Mouse (Mus musculus) small intestine, adult 2 months (tissue): Measurements from ENCODE around the gene Trpm3. TPM values are rescaled to one million over a fixed set of nuclear protein-coding genes. Genes with fewer than 3 reads are reported as not detected.

Experiments used
- H3K27ac ChIP-seq: fragments of 200-500 bp; 2 replicates; pipeline ENCODE4 v1.5.1; 2012; ENCODE audit warnings: low read depth, low read length, control low read depth, inconsistent platforms; ENCODE audit not compliant: insufficient read depth
- H3K27me3 ChIP-seq: fragments of 200-500 bp; 2 replicates; pipeline ENCODE4 v1.6.1; 2012; ENCODE audit warnings: mild to moderate bottlenecking, moderate library complexity, low read length, inconsistent platforms; ENCODE audit not compliant: control insufficient read depth, insufficient read depth
- H3K36me3 ChIP-seq: fragments of 200-500 bp; 2 replicates; pipeline ENCODE4 v1.6.1; 2012; ENCODE audit warnings: mild to moderate bottlenecking, low read length, control low read depth, inconsistent platforms; ENCODE audit not compliant: control insufficient read depth, insufficient read depth
- H3K4me1 ChIP-seq: fragments of 200-500 bp; 2 replicates; pipeline ENCODE4 v1.6.1; 2012; ENCODE audit warnings: low read length, inconsistent platforms, mixed read lengths; ENCODE audit not compliant: control insufficient read depth, insufficient read depth, insufficient read length
- H3K4me3 ChIP-seq: fragments of 200-500 bp; 2 replicates; pipeline ENCODE4 v1.5.1; 2012; ENCODE audit warnings: low read depth, mild to moderate bottlenecking, control low read depth, inconsistent platforms, low read length, moderate library complexity
- CTCF ChIP-seq: fragments of 200-500 bp; IDR thresholded peaks from 2 replicates; pipeline ENCODE4 v1.5.1; 2012; ENCODE audit warnings: low read depth, mild to moderate bottlenecking, control low read depth, inconsistent platforms, low read length, moderate library complexity, mixed read lengths; ENCODE audit not compliant: insufficient replicate concordance, insufficient read length; ENCODE audit errors: extremely low read depth
- POLR2A ChIP-seq: fragments of 200-500 bp; IDR thresholded peaks from 2 replicates; pipeline ENCODE4 v1.6.1; 2012; ENCODE audit warnings: low read depth, mild to moderate bottlenecking, control low read depth, inconsistent platforms, low read length, moderate library complexity
- WGBS: fragments of 180-500 bp; shearing (Covaris S2); methylation state at CpG from one replicate; pipeline ENCODE4 v1.1.7; 2018; 5-methylcytosine and 5-hydroxymethylcytosine counted together
- polyA plus RNA-seq: library from polyadenylated mRNA; depleted of rRNA; stranded (reverse); fragments of >200 nt; gene quantifications from 2 replicates; pipeline ENCODE4 v1.2.3, GENCODE M21; 2012

Gene Trpm3
- polyA plus RNA-seq, 1 experiment = 0.09 TPM

DNA sequence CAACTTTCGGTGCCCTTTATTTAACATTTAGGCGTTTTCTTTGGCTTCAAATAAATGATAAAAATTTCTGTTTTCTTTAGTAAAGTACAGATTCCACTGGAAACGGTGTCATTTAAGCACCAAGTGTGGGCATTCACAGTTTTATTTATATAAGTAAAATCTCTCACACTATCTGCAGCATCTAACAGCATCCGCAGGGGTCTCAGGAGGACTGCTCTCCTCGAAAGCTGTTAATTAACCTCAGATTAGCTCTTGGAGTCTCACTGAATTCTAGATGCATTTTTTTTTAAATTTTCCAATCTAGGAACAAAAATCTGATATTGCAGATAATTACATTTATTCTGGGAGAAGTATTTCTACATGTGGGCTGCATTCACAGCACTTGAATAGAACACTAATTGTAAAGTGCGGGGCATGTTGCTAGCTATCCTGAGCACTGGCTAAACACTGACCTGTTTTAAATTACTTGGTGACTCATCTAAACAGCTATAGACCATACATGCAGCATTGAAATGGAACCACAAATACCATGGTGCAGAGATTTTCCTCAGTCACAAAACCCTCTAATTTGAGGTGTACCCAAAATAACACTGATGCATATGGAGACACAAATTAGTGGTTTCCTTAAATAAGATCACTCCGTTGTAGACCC lies 641.5 kb downstream of the Trpm3 start:
- 82% methylated on average over 7 of the region's 7 CpGs for WGBS
- Histone ChIP-seq H3K27me3 (no peaks in the 10 kb centered on the region), H3K27ac (no peak overlapping the region), H3K36me3 (no peaks in the 10 kb centered on the region), H3K4me3 (no peak overlapping the region), H3K4me1 (no peaks in the 10 kb centered on the region)
- TF ChIP-seq POLR2A = no peak
- TF ChIP-seq CTCF = no peak

DNA sequence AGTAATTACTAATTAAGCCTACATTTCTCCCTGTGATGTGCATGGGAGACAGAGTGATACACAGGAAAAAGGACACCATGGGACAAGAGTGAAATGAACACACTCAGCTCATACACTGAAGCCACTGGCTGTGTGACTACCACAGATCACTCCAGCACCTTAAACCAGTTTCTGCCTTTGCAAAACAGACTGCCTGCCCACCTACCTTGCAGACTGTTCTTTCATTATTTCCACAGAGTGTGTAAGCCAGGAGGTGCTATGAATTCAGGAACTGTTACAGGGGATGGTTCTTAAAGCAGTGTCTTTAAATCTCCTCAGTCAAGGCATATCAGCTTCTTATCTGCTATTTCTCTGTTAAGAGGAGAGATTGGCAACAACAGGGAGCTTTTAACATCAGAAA lies 642.7 kb downstream of the Trpm3 start:
- H3K36me3 ChIP-seq = no peaks in the 10 kb centered on the region
- H3K4me3 ChIP-seq = no peak overlapping the region
- no peak overlapping the region for H3K27ac ChIP-seq
- no peaks in the 10 kb centered on the region for H3K4me1 ChIP-seq
- TF ChIP-seq CTCF (no peak), POLR2A (no peak)
- no peaks in the 10 kb centered on the region for H3K27me3 ChIP-seq

DNA sequence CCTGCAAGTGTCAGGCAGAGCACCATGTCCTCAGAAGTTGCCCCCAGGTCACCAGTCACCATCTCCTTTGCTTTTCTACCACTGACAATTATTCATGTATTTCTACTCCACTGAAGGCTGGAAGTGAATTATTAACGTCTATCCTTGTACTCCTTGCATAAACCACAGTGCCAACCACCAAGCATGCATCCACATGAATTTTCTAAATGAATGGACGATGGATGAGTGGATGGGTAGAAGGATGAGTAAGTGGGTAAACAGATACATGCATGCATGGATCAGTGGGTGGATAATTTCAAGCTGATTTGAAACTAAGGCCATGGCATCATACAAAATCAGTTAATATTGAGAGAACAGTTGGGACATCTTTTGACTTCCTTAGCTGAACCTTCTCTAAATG lies 644.9 kb downstream of the Trpm3 start:
- H3K4me1 ChIP-seq = no peaks in the 10 kb centered on the region
- WGBS = 62% methylated on average over 2 of the region's 2 CpGs
- H3K4me3 ChIP-seq = no peak overlapping the region
- H3K27ac ChIP-seq = no peak overlapping the region
- no peaks in the 10 kb centered on the region for H3K36me3 ChIP-seq
- no peaks in the 10 kb centered on the region for H3K27me3 ChIP-seq
- TF ChIP-seq CTCF (no peak), POLR2A (no peak)

DNA sequence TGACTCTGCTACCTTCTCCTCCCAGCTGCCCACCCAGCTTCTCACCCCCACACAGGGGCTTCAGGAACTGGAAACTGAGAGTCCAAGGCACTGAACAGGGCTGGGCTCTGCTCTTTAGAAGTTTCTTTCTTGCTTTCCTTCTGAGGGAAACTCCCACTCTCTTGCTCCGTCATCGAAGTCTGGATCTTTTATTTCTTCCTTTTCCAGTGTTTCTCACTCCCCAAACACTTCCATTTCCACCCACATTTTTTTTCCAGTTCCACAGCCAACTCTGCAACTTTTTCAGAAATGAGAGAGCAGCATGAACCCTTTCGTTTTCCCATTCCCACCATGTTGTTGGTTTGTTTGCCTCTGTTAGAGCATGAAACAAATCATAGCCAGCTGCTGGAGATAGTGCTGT lies 650.9 kb downstream of the Trpm3 start:
- Histone ChIP-seq H3K4me3 (no peak overlapping the region), H3K36me3 (no peaks in the 10 kb centered on the region), H3K27me3 (no peaks in the 10 kb centered on the region), H3K4me1 (no peaks in the 10 kb centered on the region), H3K27ac (no peak overlapping the region)
- 73% methylated on average over 3 of the region's 3 CpGs for WGBS
- no peak for TF ChIP-seq POLR2A
- TF ChIP-seq CTCF = no peak

DNA sequence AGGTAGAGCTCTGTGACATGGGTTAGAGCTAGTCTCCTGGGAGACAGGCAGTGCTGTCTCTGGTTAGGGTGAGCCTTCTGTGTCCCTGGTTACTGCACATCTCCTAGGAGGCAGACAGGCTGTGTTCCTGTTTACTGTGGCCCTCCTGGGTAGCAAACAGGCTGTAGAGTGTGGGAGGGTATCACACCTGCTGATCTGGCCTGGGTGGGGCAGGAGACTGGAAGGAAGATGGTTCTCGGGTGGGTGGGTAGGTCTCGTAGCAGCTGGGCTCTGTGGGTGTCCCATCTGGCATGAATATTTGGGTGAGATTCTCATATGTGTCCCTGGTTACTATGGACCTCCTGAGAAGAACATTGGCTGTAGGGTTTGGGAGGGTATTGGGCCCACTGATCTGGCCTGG lies 658.1 kb downstream of the Trpm3 start:
- no peaks in the 10 kb centered on the region for H3K27me3 ChIP-seq
- H3K4me1 ChIP-seq = no peaks in the 10 kb centered on the region
- 95% methylated on average over 2 of the region's 2 CpGs for WGBS
- H3K4me3 ChIP-seq = no peak overlapping the region
- H3K36me3 ChIP-seq = no peaks in the 10 kb centered on the region
- no peak overlapping the region for H3K27ac ChIP-seq
- TF ChIP-seq POLR2A (no peak), CTCF (no peak)

DNA sequence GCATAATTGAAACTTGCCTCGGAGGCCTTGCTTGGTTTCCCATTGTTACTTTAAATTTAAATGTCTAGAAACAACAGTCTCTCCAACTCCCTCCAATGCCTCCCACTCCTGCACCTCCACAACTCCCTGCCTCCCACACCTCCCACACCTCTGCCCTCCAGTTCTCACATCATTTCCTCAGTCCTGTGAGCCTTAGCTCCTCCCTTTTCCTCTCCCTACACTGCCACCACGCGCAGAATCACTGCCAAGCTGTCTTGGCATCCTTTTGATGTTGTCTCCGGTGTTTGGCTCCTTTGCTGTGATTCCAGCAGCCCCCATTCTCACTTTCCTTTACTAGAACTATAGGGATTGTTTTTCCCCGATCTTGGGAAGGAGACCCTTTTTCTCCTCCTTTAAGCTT lies 661.6 kb downstream of the Trpm3 start:
- H3K36me3 ChIP-seq = no peaks in the 10 kb centered on the region
- H3K27me3 ChIP-seq = no peaks in the 10 kb centered on the region
- no peak for TF ChIP-seq POLR2A
- no peak for TF ChIP-seq CTCF
- no peaks in the 10 kb centered on the region for H3K4me1 ChIP-seq
- H3K4me3 ChIP-seq = no peak overlapping the region
- 36% methylated on average over 5 of the region's 5 CpGs for WGBS
- H3K27ac ChIP-seq = no peak overlapping the region

DNA sequence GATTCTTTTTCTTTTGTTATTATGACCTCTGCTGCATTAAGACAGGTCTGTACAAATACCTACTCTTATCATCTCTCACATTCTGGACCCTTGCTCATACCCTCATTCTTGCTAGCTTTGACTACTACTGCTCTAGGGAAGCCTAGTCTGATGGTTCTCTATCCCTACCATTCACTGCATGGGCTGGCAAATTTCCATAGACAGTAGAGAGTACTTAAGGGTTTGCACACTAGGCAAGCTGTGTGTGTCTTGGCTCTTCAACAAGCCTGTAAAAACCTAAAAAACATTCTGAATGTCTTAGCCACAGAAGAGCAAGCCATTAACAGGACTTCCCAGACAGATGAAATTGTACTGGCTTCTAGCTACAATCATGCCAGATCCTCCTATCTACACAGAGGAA lies 664.5 kb downstream of the Trpm3 start:
- no peaks in the 10 kb centered on the region for H3K4me1 ChIP-seq
- no peaks in the 10 kb centered on the region for H3K36me3 ChIP-seq
- no peaks in the 10 kb centered on the region for H3K27me3 ChIP-seq
- TF ChIP-seq POLR2A (no peak), CTCF (no peak)
- no peak overlapping the region for H3K4me3 ChIP-seq
- no peak overlapping the region for H3K27ac ChIP-seq

DNA sequence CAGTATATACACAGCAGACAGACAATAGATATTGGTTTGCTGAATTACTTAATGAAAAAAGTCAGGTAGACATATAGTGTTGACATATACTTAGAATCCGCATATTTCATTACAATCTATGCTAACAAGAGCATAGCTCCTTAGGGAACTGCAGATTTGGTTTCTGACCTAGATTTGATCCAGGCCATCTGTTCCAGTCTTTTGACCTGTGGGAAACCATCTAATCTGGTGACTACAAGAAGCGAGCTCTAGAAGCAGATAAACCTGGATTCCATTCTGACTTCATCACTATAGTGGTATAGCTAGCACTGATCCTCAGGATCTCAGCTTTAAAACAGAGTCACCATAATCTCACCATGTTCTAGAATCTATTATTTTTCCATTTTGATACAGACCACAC lies 665.5 kb downstream of the Trpm3 start:
- no peak overlapping the region for H3K27ac ChIP-seq
- 70% methylated on average over 2 of the region's 2 CpGs for WGBS
- H3K27me3 ChIP-seq = no peaks in the 10 kb centered on the region
- no peak overlapping the region for H3K4me3 ChIP-seq
- H3K36me3 ChIP-seq = no peaks in the 10 kb centered on the region
- TF ChIP-seq POLR2A (no peak), CTCF (no peak)
- no peaks in the 10 kb centered on the region for H3K4me1 ChIP-seq
